9 mouse cellular contexts compared by ENCODE assay signal in the genomic region with DNA sequence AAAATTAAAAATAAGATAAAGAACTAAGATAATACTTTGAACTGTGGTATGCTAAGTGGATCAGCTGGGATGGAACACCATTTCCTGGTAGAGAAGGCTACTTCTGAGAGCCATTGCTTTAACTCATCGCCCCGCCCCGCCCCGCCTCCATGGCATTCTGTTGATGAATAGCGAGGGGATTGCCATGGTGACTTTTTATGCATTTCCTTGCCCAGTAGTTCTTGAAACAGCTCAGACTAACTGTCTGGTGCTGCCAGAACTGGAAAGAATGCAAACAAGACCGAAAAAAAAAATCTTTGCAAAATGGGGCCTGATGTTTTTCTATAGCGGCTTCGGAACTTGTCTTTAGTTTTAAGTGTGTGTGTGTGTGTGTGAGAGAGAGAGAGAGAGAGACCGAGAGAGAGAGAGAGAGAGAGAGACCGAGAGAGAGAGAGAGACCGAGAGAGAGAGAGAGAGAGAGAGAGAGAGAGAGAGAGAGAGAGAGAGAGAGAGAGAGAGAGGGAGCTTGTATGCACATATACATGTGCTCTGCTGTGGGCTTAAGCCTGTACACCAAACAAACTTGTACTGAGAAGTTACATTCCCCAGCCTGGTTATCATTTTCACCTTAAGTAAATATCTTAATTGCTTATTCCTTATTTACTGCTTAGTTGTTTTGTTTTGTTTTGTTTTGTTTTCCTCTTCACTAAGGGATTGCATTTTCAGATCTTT. TPM values are rescaled to one million over a fixed set of nuclear protein-coding genes. Genes with fewer than 3 reads are reported as not detected.
DNase-seq lines count a peak whose midpoint lies in the region; ATAC-seq lines count a peak whose summit lies in the region.
"Had no signal": no experiment of that assay in that cellular context is flagged by ENCODE, and none has a peak within 500 bp of the region (broad histone marks: within the 10 kb centered on the region; RNA-seq: fewer than 3 reads in every experiment).

No protein-coding gene starts in this region.

- 63% methylated on average over 8 of the region's 11 CpGs for WGBS in forebrain, embryonic 11.5 days
- 54% methylated on average over 8 of the region's 11 CpGs for WGBS in neural tube, embryonic 12.5 days

- DNase-seq in right cerebral cortex, postnatal 14 days, result peak; percentile 14
- no peak for DNase-seq in right cerebral cortex, adult 18-20 months
- DNase-seq in forebrain, embryonic 11.5 days (ENCODE audit: low spot score), result peak; percentile 66
- peak; percentile 44 for DNase-seq in kidney, postnatal 14 days
- no peak for DNase-seq in gastrocnemius, postnatal 14 days
- no peak for DNase-seq in spleen, postnatal 4 days (ENCODE audit: low spot score in 2 of 2)
- no peak for DNase-seq in ovary, adult 18-20 months (ENCODE audit: low spot score)

- H3K4me3 ChIP-seq in forebrain, embryonic 11.5 days (ENCODE audit: low read depth, low read length), result no peak overlapping the region
- H3K4me3 ChIP-seq in neural tube, embryonic 12.5 days, result no peak overlapping the region
- H3K4me3 ChIP-seq: heart, embryonic 15.5 days had no signal

- intact Hi-C loops in gastrocnemius, postnatal 14 days (cut with DNase I; ENCODE audit: low total_unique reads), result no loop called here

- H3K4me1 ChIP-seq in forebrain, embryonic 11.5 days (replicated peaks; ENCODE audit: control insufficient read depth, insufficient read depth, low read length), result no peaks in the 10 kb centered on the region
- 0 out of 2 replicates have a peak, but pooled peaks cover 3% of the 10 kb centered on the region for H3K4me1 ChIP-seq in neural tube, embryonic 12.5 days

- no peaks in the 10 kb centered on the region for H3K36me3 ChIP-seq in forebrain, embryonic 11.5 days (ENCODE audit: control insufficient read depth, insufficient read depth, low read length)
- peaks cover 13% of the 10 kb centered on the region; the same call in 1 of the 2 replicates for H3K36me3 ChIP-seq in neural tube, embryonic 12.5 days

- no peaks in the 10 kb centered on the region; the same call in 1 of the 2 replicates for H3K9me3 ChIP-seq in forebrain, embryonic 11.5 days (ENCODE audit: control insufficient read depth, low read length)
- peaks cover 4% of the 10 kb centered on the region; the same call in 1 of the 2 replicates for H3K9me3 ChIP-seq in neural tube, embryonic 12.5 days

- no peak for ATAC-seq in forebrain, embryonic 11.5 days (replicated peaks; ENCODE audit: low FRiP score)
- ATAC-seq in neural tube, embryonic 12.5 days (ENCODE audit: low FRiP score, low read depth), result 0 out of 2 replicates have a peak, but pooled peaks have one; percentile 41

- no peak overlapping the region for H3K9ac ChIP-seq in forebrain, embryonic 11.5 days (ENCODE audit: low read length)
- H3K9ac ChIP-seq in neural tube, embryonic 12.5 days, result no peak overlapping the region
- H3K9ac ChIP-seq: heart, embryonic 15.5 days had no signal

- H3K27ac ChIP-seq in forebrain, embryonic 11.5 days (ENCODE audit: low read depth, low read length), result no peak overlapping the region
- no peak overlapping the region for H3K27ac ChIP-seq in neural tube, embryonic 12.5 days
- H3K27ac ChIP-seq: heart, embryonic 15.5 days had no signal

- no peak overlapping the region for H3K4me2 ChIP-seq in forebrain, embryonic 11.5 days (ENCODE audit: low read depth, low read length, severe bottlenecking)
- H3K4me2 ChIP-seq in neural tube, embryonic 12.5 days (replicated peaks), result peak overlapping the region; percentile 27; the same call in 1 of the 2 replicates
- H3K4me2 ChIP-seq: heart, embryonic 15.5 days had no signal

- H3K27me3 ChIP-seq in forebrain, embryonic 11.5 days (ENCODE audit: control insufficient read depth, insufficient read depth, low read length), result no peaks in the 10 kb centered on the region
- H3K27me3 ChIP-seq in neural tube, embryonic 12.5 days (replicated peaks), result no peaks in the 10 kb centered on the region
- H3K27me3 ChIP-seq: heart, embryonic 15.5 days had no signal

RNA-seq across cellular contexts. Expression of a gene that starts 51.7 kb away (rescaled TPM):
- polyA plus RNA-seq in forebrain, embryonic 11.5 days (2014; fragmentation: Nextera tagmentation; extraction: Ambion mirVana), result 4.3 and 4.4 TPM in 2 replicates
- 4.0 and 4.1 TPM in 2 replicates for polyA plus RNA-seq in neural tube, embryonic 12.5 days (2016; fragmentation: Nextera tagmentation; extraction: Ambion mirVana)
- 1 to 10 TPM; 2.1 to 2.5 TPM for total RNA-seq in gastrocnemius, postnatal 14 days (2021)

RNA-seq across cellular contexts. Expression of a gene that starts 51.9 kb away (rescaled TPM):
- 39.6 and 46.6 TPM in 2 replicates for polyA plus RNA-seq in forebrain, embryonic 11.5 days (2014; fragmentation: Nextera tagmentation; extraction: Ambion mirVana)
- 47.9 and 56.2 TPM in 2 replicates for polyA plus RNA-seq in neural tube, embryonic 12.5 days (2016; fragmentation: Nextera tagmentation; extraction: Ambion mirVana)
- total RNA-seq in gastrocnemius, postnatal 14 days (2021), result 10 to 100 TPM; 20.4 to 21.2 TPM

Comparison
In these comparisons a context has a peak if more than half of its experiments do, and no peak if none do; other contexts are left out.
1. DNase-seq: peak in right cerebral cortex, postnatal 14 days (single experiment), forebrain, embryonic 11.5 days (single experiment) and kidney, postnatal 14 days (single experiment); none in right cerebral cortex, adult 18-20 months (single experiment), gastrocnemius, postnatal 14 days (single experiment), spleen, postnatal 4 days (0 of 2) and ovary, adult 18-20 months (single experiment).